14 mouse cellular contexts compared by ENCODE assay signal in the genomic region with DNA sequence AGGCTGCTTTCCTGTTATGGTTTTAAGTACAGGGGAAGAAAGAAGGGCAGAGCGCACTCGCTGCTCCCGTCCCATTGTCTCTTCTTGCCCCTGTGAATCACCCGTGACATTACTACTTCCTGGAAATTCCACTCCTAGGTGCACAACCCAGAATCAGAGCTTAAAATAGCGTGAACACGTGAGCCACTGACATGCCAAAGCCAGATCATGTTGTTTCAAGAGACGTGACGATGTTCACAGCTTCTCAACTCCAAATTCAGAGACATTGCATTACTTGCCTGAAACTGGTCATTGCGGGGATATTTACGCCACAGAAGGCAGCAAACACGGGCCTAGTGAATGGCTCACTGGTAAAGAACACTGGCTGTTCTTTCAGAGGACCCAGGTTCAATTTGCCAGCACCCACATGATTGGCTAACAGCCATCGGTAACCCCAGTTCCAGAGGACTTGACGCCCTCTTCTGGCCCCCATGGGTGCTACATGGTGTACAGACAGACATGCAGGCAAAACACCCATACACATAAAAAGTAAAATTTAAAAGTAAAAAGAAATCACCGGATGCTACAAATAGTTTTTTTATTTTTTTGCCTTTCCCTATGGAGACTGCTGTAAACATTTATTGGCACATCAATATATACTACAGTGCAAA. TPM values are rescaled to one million over a fixed set of nuclear protein-coding genes. Genes with fewer than 3 reads are reported as not detected.
DNase-seq lines count a peak whose midpoint lies in the region; ATAC-seq and TF ChIP-seq lines count a peak whose summit lies in the region.
"Had no signal": no experiment of that assay in that cellular context is flagged by ENCODE, and none has a peak within 500 bp of the region (broad histone marks: within the 10 kb centered on the region; RNA-seq: fewer than 3 reads in every experiment).

No protein-coding gene starts in this region.

- no peak overlapping the region for H3K9ac ChIP-seq in CH12.LX (ENCODE audit: insufficient read depth, low read depth)
- no peak overlapping the region for H3K9ac ChIP-seq in heart, postnatal 0 days (replicated peaks; ENCODE audit: low read depth, low read length)
- H3K9ac ChIP-seq: neural tube, embryonic 12.5 days had no signal

- dilution Hi-C loops in CH12.LX (cut with MboI; ENCODE audit: extremely low pct_ligation_motif_present, extremely low pct_unique_long_range_greater_than_20kb, low sequenced_read_pairs) = no loop called here

- H3K27me3 ChIP-seq in CH12.LX (replicated peaks) = no peaks in the 10 kb centered on the region
- no peaks in the 10 kb centered on the region for H3K27me3 ChIP-seq in heart, postnatal 0 days (ENCODE audit: control insufficient read depth, insufficient read depth, low read length)
- H3K27me3 ChIP-seq: neural tube, embryonic 12.5 days had no signal

- peaks cover 26% of the 10 kb centered on the region for H3K79me2 ChIP-seq in CH12.LX (replicated peaks; ENCODE audit: control insufficient read depth, extremely low read depth, insufficient read depth, poor library complexity, severe bottlenecking)

- 43% methylated on average over 14 of the region's 14 CpGs for WGBS in heart, postnatal 0 days

- no peak; the same call in none of the 2 replicates for TF ChIP-seq RAD21 in CH12.LX (IDR thresholded peaks at IDR 0.05; ENCODE audit: low read depth, low read length)

- H3K4me1 ChIP-seq in CH12.LX (ENCODE audit: control insufficient read depth in 1 of 2, insufficient read depth in 2 of 2) = peaks cover 26 to 99% of the 10 kb centered on the region in 2 experiments
- peaks cover 11% of the 10 kb centered on the region for H3K4me1 ChIP-seq in heart, postnatal 0 days (ENCODE audit: control insufficient read depth, insufficient read depth)

- peaks cover 22 to 72% of the 10 kb centered on the region in 2 experiments for H3K36me3 ChIP-seq in CH12.LX (replicated peaks in 1 of 2; ENCODE audit: control insufficient read depth in 1 of 2, insufficient read depth in 1 of 2, low read length in 1 of 2)
- H3K36me3 ChIP-seq in heart, postnatal 0 days (replicated peaks; ENCODE audit: control insufficient read depth, insufficient read depth, low read length) = no peaks in the 10 kb centered on the region; the same call in 1 of the 2 replicates
- H3K36me3 ChIP-seq: neural tube, embryonic 12.5 days had no signal

- ATAC-seq in heart, postnatal 0 days (ENCODE audit: insufficient read depth, low read depth) = peak; percentile 88
- ATAC-seq in erythroid progenitor cell, adult 5-6 weeks (replicated peaks; ENCODE audit: low FRiP score, poor library complexity, severe bottlenecking) = no peak
- ATAC-seq: inflammation-experienced regulatory T-cells, adult 6 months had no signal

- no peak overlapping the region for H3K4me2 ChIP-seq in CH12.LX (ENCODE audit: insufficient read depth, low read depth, poor library complexity, severe bottlenecking)
- H3K4me2 ChIP-seq in heart, postnatal 0 days (ENCODE audit: low read depth, low read length) = 0 out of 2 replicates have a peak overlapping the region, but pooled peaks have one; percentile 3
- H3K4me2 ChIP-seq: neural tube, embryonic 12.5 days had no signal

- no peaks in the 10 kb centered on the region for H3K9me3 ChIP-seq in CH12.LX (replicated peaks; ENCODE audit: low read length)
- H3K9me3 ChIP-seq in heart, postnatal 0 days (replicated peaks; ENCODE audit: control insufficient read depth, low read length) = no peaks in the 10 kb centered on the region
- H3K9me3 ChIP-seq: megakaryocyte, embryonic 14.5 days; neural tube, embryonic 12.5 days had no signal

- no peak overlapping the region for H3K27ac ChIP-seq in left cerebral cortex, adult 2 months
- H3K27ac ChIP-seq in CH12.LX (ENCODE audit: insufficient read depth, low read depth) = no peak overlapping the region
- H3K27ac ChIP-seq in heart, postnatal 0 days (ENCODE audit: low read depth) = peak overlapping the region; percentile 68
- H3K27ac ChIP-seq: neural tube, embryonic 12.5 days had no signal

- peak; percentile 22; the same call in 1 of the 2 replicates for TF ChIP-seq CTCF in left cerebral cortex, adult 2 months (IDR thresholded peaks at IDR 0.05)
- peak in 1 of 2 experiments; percentile 30; a peak in 1 of 4 replicates for TF ChIP-seq CTCF in CH12.LX (conservative IDR thresholded peaks at IDR 0.05 in 1 of 2, IDR thresholded peaks at IDR 0.05 in 1 of 2; ENCODE audit: low read depth in 2 of 2, low read length in 2 of 2)
- TF ChIP-seq CTCF in heart, postnatal 0 days (IDR thresholded peaks at IDR 0.05; ENCODE audit: low read depth) = peak; percentile 22; the same call in 1 of the 2 replicates

- no peak for DNase-seq in left cerebral cortex, adult 2 months (ENCODE audit: extremely low spot score in 1 of 2, low spot score in 2 of 2)
- DNase-seq in left cerebral cortex, postnatal 14 days (ENCODE audit: low spot score in 2 of 2) = no peak
- peak; percentile 47 for DNase-seq in CH12.LX (ENCODE audit: extremely low read depth)
- DNase-seq in T-cell, adult 2 months (ENCODE audit: low spot score) = peak; percentile 29
- DNase-seq in heart, postnatal 0 days (ENCODE audit: low spot score) = peak; percentile 82
- DNase-seq in adrenal gland, postnatal 10 days = no peak
- DNase-seq: cerebellum, adult 9-11 months; gastrocnemius, postnatal 25 days; right cerebral cortex, postnatal 25 days; thymus, adult 2 months had no signal

- no peak for TF ChIP-seq EP300 in CH12.LX (IDR thresholded peaks at IDR 0.05; ENCODE audit: low read length)
- TF ChIP-seq EP300 in heart, postnatal 0 days (IDR thresholded peaks at IDR 0.05; ENCODE audit: low read depth) = peak; percentile 58; the same call in 1 of the 2 replicates

- TF ChIP-seq POLR2A in CH12.LX (IDR thresholded peaks at IDR 0.05; ENCODE audit: low read depth, low read length) = no peak

- intact Hi-C loops in left cerebral cortex, adult 2 months (cut with DNase I) = no loop called here
- intact Hi-C loops in left cerebral cortex, postnatal 14 days (cut with DNase I) = no loop called here

- no peak overlapping the region for H3K4me3 ChIP-seq in left cerebral cortex, adult 2 months
- no peak overlapping the region for H3K4me3 ChIP-seq in CH12.LX (replicated peaks in 1 of 3; ENCODE audit: low read depth in 2 of 3, low read length in 2 of 3, poor library complexity in 1 of 3)
- no peak overlapping the region for H3K4me3 ChIP-seq in heart, postnatal 0 days (ENCODE audit: low read depth, low read length)
- H3K4me3 ChIP-seq: megakaryocyte, embryonic 14.5 days; neural tube, embryonic 12.5 days had no signal

- in situ Hi-C loops in CH12.LX (cut with MboI; ENCODE audit: low pct_ligation_motif_present, low pct_unique_long_range_greater_than_20kb, low sequenced_read_pairs) = no loop called here

TF ChIP-seq in CH12.LX, 34 proteins besides CTCF, POLR2A, EP300 and RAD21:
- TF ChIP-seq SMC3 (IDR thresholded peaks at IDR 0.05; ENCODE audit: low read depth, low read length) (no peak; the same call in 1 of the 2 replicates), BHLHE40 (IDR thresholded peaks at IDR 0.05; ENCODE audit: low read depth, low read length) (peak; percentile 61), UBTF (IDR thresholded peaks at IDR 0.05; ENCODE audit: low read depth, low read length) (no peak), HCFC1 (IDR thresholded peaks at IDR 0.05; ENCODE audit: low read depth, low read length) (no peak), MYC (IDR thresholded peaks at IDR 0.05; ENCODE audit: low read depth, low read length) (no peak), ETS1 (conservative IDR thresholded peaks at IDR 0.05; ENCODE audit: low read depth, low read length) (no peak)
TF ChIP-seq in CH12.LX: peak in this region for 1.

RNA-seq across cellular contexts. Expression of a gene that starts 41.6 kb away (rescaled TPM):
- total RNA-seq in left cerebral cortex, adult 2 months (2021) = 100 to 1,000 TPM; 168 to 189 TPM
- 100 to 1,000 TPM; 205 to 216 TPM for total RNA-seq in left cerebral cortex, postnatal 14 days (2021)
- total RNA-seq in CH12.LX (2012; rRNA removed) = 85.0 and 113 TPM in 2 replicates
- total RNA-seq in CH12.LX (2014; rRNA removed) = 546 and 568 TPM in 2 replicates
- 266 and 329 TPM in 2 replicates for polyA plus RNA-seq in CH12.LX (2012; ENCODE audit: insufficient read length, low read depth)
- 43.2 and 43.7 TPM in 2 replicates for total RNA-seq in heart, postnatal 0 days (2014; rRNA removed; ENCODE audit: low replicate concordance)
- polyA plus RNA-seq in heart, postnatal 0 days (2015; fragmentation: Nextera tagmentation; extraction: Ambion mirVana) = 30.5 and 33.6 TPM in 2 replicates
- total RNA-seq in erythroid progenitor cell, adult 5-6 weeks (2015; ENCODE audit: low replicate concordance) = 83.8 and 95.5 TPM in 2 replicates
- total RNA-seq in erythroid progenitor cell, adult 5-6 weeks (2017; ENCODE audit: low replicate concordance) = 38.5 and 47.1 TPM in 2 replicates
- total RNA-seq in adrenal gland, postnatal 10 days (2021) = 10 to 100 TPM; 36.2 to 39.0 TPM

Comparison
In these comparisons a context has a peak if more than half of its experiments do, and no peak if none do; other contexts are left out.
1. DNase-seq: peak in CH12.LX (single experiment), T-cell, adult 2 months (single experiment) and heart, postnatal 0 days (single experiment); none in left cerebral cortex, adult 2 months (0 of 2), left cerebral cortex, postnatal 14 days (0 of 2) and adrenal gland, postnatal 10 days (single experiment).